Mouse (Mus musculus): ENCODE data around the gene Slc12a6. TPM values are rescaled to one million over a fixed set of nuclear protein-coding genes. Genes with fewer than 3 reads are reported as not detected.

Slc12a6 gene
- polyA plus RNA-seq, 1 experiment = 110 TPM

GRCm38 (mm10) chr2:112348246-112348645, 82.6 kb downstream of the Slc12a6 start:
- TF ChIP-seq CTCF (IDR thresholded peaks at IDR 0.05; ENCODE audit: low read depth, low read length) = no peak
- TF ChIP-seq POLR2A (IDR thresholded peaks at IDR 0.05; ENCODE audit: borderline replicate concordance, low read depth, low read length) = no peak
- Histone ChIP-seq H3K27ac (ENCODE audit: insufficient read depth, low read depth, low read length) (no peak overlapping the region), H3K4me1 (ENCODE audit: control insufficient read depth, insufficient read depth, low read length) (no peaks in the 10 kb centered on the region), H3K4me3 (ENCODE audit: insufficient read depth, low read length) (no peak overlapping the region)

DNA sequence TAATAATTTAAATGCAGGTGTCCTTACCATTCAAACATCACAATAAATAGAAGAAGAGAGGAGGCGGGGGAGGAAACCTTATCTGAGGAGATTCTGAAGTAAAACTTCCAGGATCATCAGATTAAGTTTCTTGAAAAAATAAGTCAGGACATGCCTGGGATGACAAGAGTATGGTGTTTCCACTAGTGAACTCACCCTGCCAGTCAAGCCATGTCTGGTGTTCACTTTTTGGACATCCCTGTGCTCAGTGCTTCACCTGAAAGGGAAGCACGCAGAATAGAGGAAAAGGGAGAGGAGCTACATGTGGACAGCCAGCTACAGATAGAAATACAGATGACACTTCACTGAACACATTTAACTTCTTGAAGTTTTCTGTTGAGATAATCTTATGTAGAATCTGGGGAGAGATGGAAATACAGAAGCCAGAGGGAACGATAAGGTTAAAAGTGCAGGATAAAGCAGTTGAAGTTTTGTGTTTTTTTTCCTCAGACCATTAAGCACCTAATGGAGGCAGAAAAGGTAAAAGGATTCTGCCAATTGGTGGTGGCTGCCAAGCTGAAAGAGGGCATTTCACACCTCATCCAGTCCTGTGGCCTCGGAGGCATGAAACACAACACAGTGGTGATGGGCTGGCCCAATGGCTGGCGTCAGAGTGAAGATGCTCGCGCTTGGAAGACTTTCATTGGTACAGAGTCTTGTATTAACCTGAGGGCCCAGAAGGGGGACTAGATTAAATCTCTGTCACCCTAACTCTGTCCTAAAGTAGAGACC, 88.2 kb downstream of the Slc12a6 start:
- TF ChIP-seq CTCF (IDR thresholded peaks at IDR 0.05; ENCODE audit: low read depth, low read length) (no peak), POLR2A (IDR thresholded peaks at IDR 0.05; ENCODE audit: borderline replicate concordance, low read depth, low read length) (no peak)
- no peak overlapping the region for H3K27ac ChIP-seq (ENCODE audit: insufficient read depth, low read depth, low read length)
- H3K4me1 ChIP-seq (ENCODE audit: control insufficient read depth, insufficient read depth, low read length) = 0 out of 2 replicates have a peak, but pooled peaks cover 2% of the 10 kb centered on the region
- no peak overlapping the region for H3K4me3 ChIP-seq (ENCODE audit: insufficient read depth, low read length)

DNA sequence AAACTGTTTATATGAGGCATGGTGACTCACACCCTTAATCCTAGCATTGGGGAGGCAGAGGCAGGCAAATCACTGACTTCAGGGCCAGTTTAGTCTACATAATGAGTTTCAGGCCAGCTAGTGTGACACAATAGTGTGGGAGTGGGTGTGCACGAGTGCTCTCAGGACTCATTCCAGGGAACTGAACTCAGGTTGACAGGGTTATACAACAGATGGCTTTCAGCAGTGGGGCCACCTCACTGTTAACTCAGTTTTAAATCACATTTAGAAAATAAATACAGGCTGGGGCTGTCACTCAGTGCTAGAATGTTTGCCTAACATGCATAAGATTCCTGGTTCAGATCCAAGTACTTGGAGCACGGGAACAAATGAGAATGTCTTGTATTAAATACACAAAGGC, 94.0 kb downstream of the Slc12a6 start:
- H3K27ac ChIP-seq (ENCODE audit: insufficient read depth, low read depth, low read length) = no peak overlapping the region
- H3K4me3 ChIP-seq (ENCODE audit: insufficient read depth, low read length) = no peak overlapping the region
- TF ChIP-seq POLR2A (IDR thresholded peaks at IDR 0.05; ENCODE audit: borderline replicate concordance, low read depth, low read length) (no peak), CTCF (IDR thresholded peaks at IDR 0.05; ENCODE audit: low read depth, low read length) (no peak)
- H3K4me1 ChIP-seq (ENCODE audit: control insufficient read depth, insufficient read depth, low read length) = 0 out of 2 replicates have a peak, but pooled peaks cover 2% of the 10 kb centered on the region

GRCm38 (mm10) chr2:112360012-112360780, 94.6 kb downstream of the Slc12a6 start:
- no peak for TF ChIP-seq CTCF (IDR thresholded peaks at IDR 0.05; ENCODE audit: low read depth, low read length)
- no peak for TF ChIP-seq POLR2A (IDR thresholded peaks at IDR 0.05; ENCODE audit: borderline replicate concordance, low read depth, low read length)
- H3K27ac ChIP-seq (ENCODE audit: insufficient read depth, low read depth, low read length) = no peak overlapping the region

DNA sequence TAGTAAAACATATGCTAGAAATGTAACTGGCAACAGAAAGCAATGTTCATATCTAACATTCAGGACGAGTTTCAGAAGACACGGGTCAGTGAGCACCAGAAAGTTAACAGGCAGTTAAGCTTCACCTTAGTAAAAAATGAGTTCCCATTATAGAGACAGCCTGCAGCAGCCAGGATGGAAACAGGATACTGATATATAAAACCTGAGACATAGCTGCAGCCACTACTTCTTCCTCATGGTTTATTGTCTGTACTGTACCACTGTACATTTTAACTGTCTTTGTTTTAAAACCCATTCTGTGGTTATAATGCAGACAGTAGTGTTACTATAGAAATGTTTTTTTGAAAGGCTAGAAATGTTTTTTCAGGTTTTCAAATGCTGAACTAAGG, 95.2 kb downstream of the Slc12a6 start:
- Histone ChIP-seq H3K4me3 (ENCODE audit: insufficient read depth, low read length) (no peak overlapping the region), H3K27ac (ENCODE audit: insufficient read depth, low read depth, low read length) (no peak overlapping the region), H3K4me1 (ENCODE audit: control insufficient read depth, insufficient read depth, low read length) (0 out of 2 replicates have a peak, but pooled peaks cover 2% of the 10 kb centered on the region)
- TF ChIP-seq CTCF (IDR thresholded peaks at IDR 0.05; ENCODE audit: low read depth, low read length) (no peak), POLR2A (IDR thresholded peaks at IDR 0.05; ENCODE audit: borderline replicate concordance, low read depth, low read length) (no peak)

More at GRCm38 (mm10) chr2:112360012-112360780, 94.6 kb downstream of the Slc12a6 start:
- Histone ChIP-seq H3K4me3 (ENCODE audit: insufficient read depth, low read length) (no peak overlapping the region), H3K4me1 (ENCODE audit: control insufficient read depth, insufficient read depth, low read length) (0 out of 2 replicates have a peak, but pooled peaks cover 2% of the 10 kb centered on the region)

DNA sequence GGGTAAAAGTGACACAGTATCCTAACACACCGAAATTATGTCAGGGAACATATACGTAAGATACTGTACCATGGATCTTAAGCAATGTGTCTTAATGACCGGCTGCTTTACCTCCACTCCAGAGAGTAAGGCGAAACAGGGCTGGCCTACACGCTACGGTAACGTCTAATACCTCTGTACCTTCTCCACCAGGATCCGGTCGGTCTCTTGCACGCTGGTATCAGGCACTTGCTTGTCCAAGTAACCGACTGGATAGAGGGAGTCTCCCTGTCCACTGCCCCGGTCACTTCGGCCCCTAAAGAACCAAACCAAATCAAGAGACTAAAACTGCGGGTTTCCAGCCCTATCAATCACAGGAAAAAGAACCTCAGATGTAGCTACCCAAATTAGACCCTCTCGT, 101.6 kb downstream of the Slc12a6 start:
- no peak for TF ChIP-seq POLR2A (IDR thresholded peaks at IDR 0.05; ENCODE audit: borderline replicate concordance, low read depth, low read length)
- no peak for TF ChIP-seq CTCF (IDR thresholded peaks at IDR 0.05; ENCODE audit: low read depth, low read length)
- H3K4me3 ChIP-seq (ENCODE audit: insufficient read depth, low read length) = peak overlapping the region; percentile 85
- H3K4me1 ChIP-seq (ENCODE audit: control insufficient read depth, insufficient read depth, low read length) = 0 out of 2 replicates have a peak, but pooled peaks cover 4% of the 10 kb centered on the region
- no peak overlapping the region for H3K27ac ChIP-seq (ENCODE audit: insufficient read depth, low read depth, low read length)

- peak within 1 kb of the TSS; percentile 71 for H3K27ac ChIP-seq (ENCODE audit: insufficient read depth, low read depth, low read length)
- TF ChIP-seq CTCF (IDR thresholded peaks at IDR 0.05; ENCODE audit: low read depth, low read length) (no peak), POLR2A (IDR thresholded peaks at IDR 0.05; ENCODE audit: borderline replicate concordance, low read depth, low read length) (no peak)
- H3K4me1 ChIP-seq (ENCODE audit: control insufficient read depth, insufficient read depth, low read length) = 0 out of 2 replicates have a peak, but pooled peaks cover 4% of the 10 kb centered on the region
- peak within 1 kb of the TSS; percentile 85 for H3K4me3 ChIP-seq (ENCODE audit: insufficient read depth, low read length)
Observed at GRCm38 (mm10) chr2:112367726-112368673, 102.4 kb downstream of the Slc12a6 start, which contains the start of gene Emc4. Gene Emc4 (minus strand): TSS chr2:112368027.

DNA sequence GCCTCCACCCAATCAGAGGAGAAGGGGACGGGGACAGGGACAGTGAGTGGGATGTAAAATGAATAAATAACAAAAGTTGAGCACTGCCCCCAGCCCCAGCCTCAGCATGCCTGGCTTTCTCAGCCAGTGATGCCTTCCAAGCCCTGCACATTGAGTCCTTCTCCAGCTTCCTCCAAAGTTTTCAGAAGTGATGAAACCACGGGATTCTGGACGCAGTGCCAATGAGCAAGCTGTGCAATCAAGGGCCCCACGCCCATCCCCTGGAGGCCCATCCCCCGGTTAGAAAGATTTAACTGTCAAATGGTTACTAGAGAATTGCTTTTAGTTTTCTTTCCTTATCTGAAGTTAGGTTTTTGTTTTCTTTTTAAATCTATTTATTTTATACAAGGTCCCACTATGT, 104.3 kb downstream of the Slc12a6 start:
- no peak for TF ChIP-seq CTCF (IDR thresholded peaks at IDR 0.05; ENCODE audit: low read depth, low read length)
- TF ChIP-seq POLR2A (IDR thresholded peaks at IDR 0.05; ENCODE audit: borderline replicate concordance, low read depth, low read length) = no peak
- Histone ChIP-seq H3K4me3 (ENCODE audit: insufficient read depth, low read length) (no peak overlapping the region), H3K27ac (ENCODE audit: insufficient read depth, low read depth, low read length) (no peak overlapping the region), H3K4me1 (ENCODE audit: control insufficient read depth, insufficient read depth, low read length) (0 out of 2 replicates have a peak, but pooled peaks cover 4% of the 10 kb centered on the region)

- Histone ChIP-seq H3K4me3 (ENCODE audit: insufficient read depth, low read length) (no peak overlapping the region), H3K4me1 (ENCODE audit: control insufficient read depth, insufficient read depth, low read length) (0 out of 2 replicates have a peak, but pooled peaks cover 4% of the 10 kb centered on the region), H3K27ac (ENCODE audit: insufficient read depth, low read depth, low read length) (no peak overlapping the region)
- TF ChIP-seq CTCF (IDR thresholded peaks at IDR 0.05; ENCODE audit: low read depth, low read length) (no peak), POLR2A (IDR thresholded peaks at IDR 0.05; ENCODE audit: borderline replicate concordance, low read depth, low read length) (no peak)
Observed at GRCm38 (mm10) chr2:112373141-112373540, 107.5 kb downstream of the Slc12a6 start.

Measured in bone marrow macrophage, adult 2 months (primary cell).